Mouse (Mus musculus): ENCODE results near the gene Olfr47. TPM values are rescaled to one million over a fixed set of nuclear protein-coding genes. Genes with fewer than 3 reads are reported as not detected.
"Not testable (repeated sequence)": the region's sequence is repeated elsewhere in the genome, so short reads cannot be mapped to it uniquely, and the experiment has no call there.

Olfr47 gene
- polyA plus RNA-seq (2015; fragmentation: Nextera tagmentation; extraction: Ambion mirVana) = not detected in 2 replicates

GRCm38 (mm10) chr6:43231255-43231654 is at the start of gene Olfr47:
Gene Olfr47 (plus strand): TSS chr6:43231529.
- not testable (repeated sequence) for H3K4me3 ChIP-seq (replicated peaks; ENCODE audit: low read depth, low read length); H3K4me1 ChIP-seq (replicated peaks; ENCODE audit: insufficient read depth, low read length); H3K36me3 ChIP-seq (ENCODE audit: insufficient read depth, low read length); DNase-seq (ENCODE audit: low spot score); H3K9me3 ChIP-seq (replicated peaks; ENCODE audit: low read length); ATAC-seq (replicated peaks; ENCODE audit: low FRiP score, low read depth); H3K27me3 ChIP-seq (ENCODE audit: insufficient read depth, low read length); H3K9ac ChIP-seq (ENCODE audit: low read depth, low read length); H3K4me2 ChIP-seq (ENCODE audit: low read length); H3K27ac ChIP-seq
- WGBS = 86% methylated on average over 1 of the region's 1 CpGs

DNA sequence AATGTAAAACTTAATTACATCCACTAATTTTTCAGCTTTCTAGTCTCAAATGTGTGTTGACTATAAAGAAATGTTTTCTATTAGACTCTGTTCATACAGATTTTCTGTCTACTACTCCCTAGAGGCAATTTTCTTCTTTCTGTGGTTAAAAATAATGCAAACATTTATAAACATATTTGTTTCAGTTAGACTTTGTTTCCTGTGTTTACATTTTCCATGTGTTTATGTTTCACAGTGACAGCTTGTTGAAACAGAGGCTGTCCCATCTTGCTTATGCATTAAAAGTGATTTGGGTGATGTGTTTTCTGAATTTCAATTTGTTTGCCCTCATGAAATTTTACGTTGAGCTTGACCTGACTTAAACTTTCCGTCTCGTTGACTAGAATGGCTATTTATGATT is 40.3 kb upstream of the Olfr47 start:
- H3K9ac ChIP-seq (ENCODE audit: low read depth, low read length) = no peak overlapping the region
- H3K4me3 ChIP-seq (replicated peaks; ENCODE audit: low read depth, low read length) = no peak overlapping the region
- H3K4me1 ChIP-seq (replicated peaks; ENCODE audit: insufficient read depth, low read length) = no peaks in the 10 kb centered on the region
- no peak overlapping the region for H3K27ac ChIP-seq
- no peak for ATAC-seq (replicated peaks; ENCODE audit: low FRiP score, low read depth)
- no peaks in the 10 kb centered on the region for H3K9me3 ChIP-seq (replicated peaks; ENCODE audit: low read length)
- no peaks in the 10 kb centered on the region for H3K36me3 ChIP-seq (ENCODE audit: insufficient read depth, low read length)
- no peak overlapping the region for H3K4me2 ChIP-seq (ENCODE audit: low read length)
- WGBS = 71% methylated on average over 3 of the region's 3 CpGs
- no peak for TF ChIP-seq CTCF (IDR thresholded peaks at IDR 0.05; ENCODE audit: low read depth)
- DNase-seq (ENCODE audit: low spot score) = no peak
- no peaks in the 10 kb centered on the region for H3K27me3 ChIP-seq (ENCODE audit: insufficient read depth, low read length)

DNA sequence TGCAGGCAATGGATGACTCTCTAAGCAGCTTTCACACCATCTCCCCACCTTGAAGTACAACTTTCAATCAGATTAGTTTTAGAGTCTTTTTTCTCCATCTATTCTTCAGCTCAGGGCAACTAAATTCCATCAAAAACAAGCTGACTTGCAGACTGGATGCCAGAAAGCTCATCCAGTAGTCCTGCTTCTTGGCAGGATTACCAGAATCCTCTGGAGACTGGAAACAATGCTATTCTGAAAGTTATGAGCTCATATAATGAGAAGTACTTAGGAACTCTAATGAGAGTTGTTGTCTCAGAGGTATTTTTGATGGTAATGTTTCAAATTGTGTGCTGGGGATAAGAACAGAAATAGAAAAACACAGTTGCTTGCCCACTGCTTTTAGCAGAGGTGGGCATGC is 34.5 kb upstream of the Olfr47 start, which contains the start of gene Olfr435:
TSS of gene Olfr435 (plus strand) at position 366 of the 400 bp plus-strand sequence.
- Histone ChIP-seq H3K9ac (ENCODE audit: low read depth, low read length) (no peak within 1 kb of the TSS), H3K27ac (no peak within 1 kb of the TSS), H3K4me2 (ENCODE audit: low read length) (no peak within 1 kb of the TSS), H3K4me1 (replicated peaks; ENCODE audit: insufficient read depth, low read length) (no peaks in the 10 kb centered on the region), H3K36me3 (ENCODE audit: insufficient read depth, low read length) (no peaks in the 10 kb centered on the region), H3K4me3 (replicated peaks; ENCODE audit: low read depth, low read length) (no peak within 1 kb of the TSS), H3K9me3 (replicated peaks; ENCODE audit: low read length) (no peaks in the 10 kb centered on the region), H3K27me3 (ENCODE audit: insufficient read depth, low read length) (no peaks in the 10 kb centered on the region)
- DNase-seq (ENCODE audit: low spot score) = no peak
- no peak for TF ChIP-seq CTCF (IDR thresholded peaks at IDR 0.05; ENCODE audit: low read depth)
- ATAC-seq (replicated peaks; ENCODE audit: low FRiP score, low read depth) = no peak

GRCm38 (mm10) chr6:43198094-43198493 is 33.2 kb upstream of the Olfr47 start:
- Histone ChIP-seq H3K27ac (no peak overlapping the region), H3K4me2 (ENCODE audit: low read length) (no peak overlapping the region), H3K9ac (ENCODE audit: low read depth, low read length) (no peak overlapping the region), H3K9me3 (replicated peaks; ENCODE audit: low read length) (no peaks in the 10 kb centered on the region), H3K4me3 (replicated peaks; ENCODE audit: low read depth, low read length) (no peak overlapping the region), H3K27me3 (ENCODE audit: insufficient read depth, low read length) (no peaks in the 10 kb centered on the region), H3K36me3 (ENCODE audit: insufficient read depth, low read length) (no peaks in the 10 kb centered on the region), H3K4me1 (replicated peaks; ENCODE audit: insufficient read depth, low read length) (no peaks in the 10 kb centered on the region)
- no peak for TF ChIP-seq CTCF (IDR thresholded peaks at IDR 0.05; ENCODE audit: low read depth)
- WGBS = 75% methylated on average over 3 of the region's 3 CpGs
- no peak for DNase-seq (ENCODE audit: low spot score)
- ATAC-seq (replicated peaks; ENCODE audit: low FRiP score, low read depth) = no peak

GRCm38 (mm10) chr6:43202786-43203185 is 28.5 kb upstream of the Olfr47 start:
- H3K27ac ChIP-seq = no peak overlapping the region
- DNase-seq (ENCODE audit: low spot score) (no peak), ATAC-seq (replicated peaks; ENCODE audit: low FRiP score, low read depth) (no peak)
- H3K9me3 ChIP-seq (replicated peaks; ENCODE audit: low read length) = no peaks in the 10 kb centered on the region
- no peaks in the 10 kb centered on the region for H3K36me3 ChIP-seq (ENCODE audit: insufficient read depth, low read length)
- no peak for TF ChIP-seq CTCF (IDR thresholded peaks at IDR 0.05; ENCODE audit: low read depth)
- H3K27me3 ChIP-seq (ENCODE audit: insufficient read depth, low read length) = no peaks in the 10 kb centered on the region
- no peak overlapping the region for H3K4me3 ChIP-seq (replicated peaks; ENCODE audit: low read depth, low read length)
- H3K9ac ChIP-seq (ENCODE audit: low read depth, low read length) = no peak overlapping the region
- no peak overlapping the region for H3K4me2 ChIP-seq (ENCODE audit: low read length)
- H3K4me1 ChIP-seq (replicated peaks; ENCODE audit: insufficient read depth, low read length) = no peaks in the 10 kb centered on the region

- H3K4me1 ChIP-seq (replicated peaks; ENCODE audit: insufficient read depth, low read length) = no peaks in the 10 kb centered on the region
- no peak overlapping the region for H3K27ac ChIP-seq
- TF ChIP-seq CTCF (IDR thresholded peaks at IDR 0.05; ENCODE audit: low read depth) = no peak
- H3K27me3 ChIP-seq (ENCODE audit: insufficient read depth, low read length) = no peaks in the 10 kb centered on the region
- no peaks in the 10 kb centered on the region for H3K36me3 ChIP-seq (ENCODE audit: insufficient read depth, low read length)
- no peaks in the 10 kb centered on the region for H3K9me3 ChIP-seq (replicated peaks; ENCODE audit: low read length)
- ATAC-seq (replicated peaks; ENCODE audit: low FRiP score, low read depth) (no peak), DNase-seq (ENCODE audit: low spot score) (no peak)
- no peak overlapping the region for H3K9ac ChIP-seq (ENCODE audit: low read depth, low read length)
- H3K4me2 ChIP-seq (ENCODE audit: low read length) = no peak overlapping the region
- 29% methylated on average over 2 of the region's 2 CpGs for WGBS
- no peak overlapping the region for H3K4me3 ChIP-seq (replicated peaks; ENCODE audit: low read depth, low read length)
These were observed 26.0 kb upstream of the Olfr47 start for GRCm38 (mm10) chr6:43205355-43205754.

DNA sequence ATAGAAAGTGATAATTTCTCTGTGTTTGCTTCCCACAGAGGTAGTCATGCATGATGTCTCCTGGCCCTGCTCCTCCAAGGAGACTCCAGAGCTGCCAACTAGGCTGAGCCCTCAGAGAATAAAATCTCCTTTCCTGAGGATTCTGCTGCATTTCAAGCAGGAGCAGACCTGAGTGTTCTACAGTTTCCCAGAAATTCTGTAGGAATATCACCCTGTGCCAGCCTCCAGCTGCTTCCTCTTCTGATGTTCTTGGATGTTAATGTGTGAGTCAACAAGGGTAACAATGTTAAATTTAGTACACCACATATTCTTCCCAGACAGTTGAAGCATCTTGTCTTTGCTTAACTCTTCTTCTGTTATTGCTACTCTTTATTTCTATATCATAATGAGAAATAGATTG is 18.5 kb upstream of the Olfr47 start, which contains the start of gene Olfr434:
TSS of gene Olfr434 (plus strand) at position 149 of the 400 bp plus-strand sequence.
- H3K4me1 ChIP-seq (replicated peaks; ENCODE audit: insufficient read depth, low read length); H3K27me3 ChIP-seq (ENCODE audit: insufficient read depth, low read length); H3K9me3 ChIP-seq (replicated peaks; ENCODE audit: low read length); H3K9ac ChIP-seq (ENCODE audit: low read depth, low read length); DNase-seq (ENCODE audit: low spot score); H3K27ac ChIP-seq; H3K36me3 ChIP-seq (ENCODE audit: insufficient read depth, low read length); ATAC-seq (replicated peaks; ENCODE audit: low FRiP score, low read depth); H3K4me2 ChIP-seq (ENCODE audit: low read length); H3K4me3 ChIP-seq (replicated peaks; ENCODE audit: low read depth, low read length): not testable (repeated sequence)

Data from kidney, postnatal 0 days (tissue).